Comparison of ENCODE assay signal across 14 mouse cellular contexts in the genomic region with DNA sequence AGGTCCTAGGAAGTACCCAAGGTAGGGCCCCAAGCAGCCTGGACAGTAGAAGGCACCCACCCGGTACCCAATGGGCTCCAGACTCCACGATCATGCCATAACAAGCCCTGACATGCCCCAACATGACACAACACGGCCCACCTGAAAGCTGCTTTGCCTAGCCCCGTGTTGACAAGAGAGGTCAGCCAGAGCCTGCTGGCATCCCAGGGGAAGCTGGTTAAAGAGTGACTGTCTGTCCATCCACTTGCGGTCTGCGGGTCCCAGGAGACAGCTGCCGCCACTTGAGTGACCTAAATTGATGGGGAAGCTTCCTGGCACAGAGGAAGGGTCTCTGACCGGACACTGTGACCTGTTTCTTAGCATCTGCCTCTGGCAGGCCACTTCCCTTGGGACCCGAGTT. TPM values are rescaled to one million over a fixed set of nuclear protein-coding genes. Genes with fewer than 3 reads are reported as not detected.
A peak's percentile ranks its signal among the peaks of the same experiment; 100 is the strongest.
DNase-seq lines count a peak whose midpoint lies in the region; ATAC-seq and TF ChIP-seq lines count a peak whose summit lies in the region.
"Had no signal": no experiment of that assay in that cellular context is flagged by ENCODE, and none has a peak within 500 bp of the region (broad histone marks: within the 10 kb centered on the region; RNA-seq: fewer than 3 reads in every experiment).

No protein-coding gene starts in this region.

- WGBS in kidney, adult 2 months = 50% methylated on average over 9 of the region's 9 CpGs
- WGBS in kidney, embryonic 14.5 days = 60% methylated on average over 9 of the region's 9 CpGs
- 67% methylated on average over 9 of the region's 9 CpGs for WGBS in stomach, embryonic 16.5 days
- WGBS in stomach, postnatal 0 days = 58% methylated on average over 9 of the region's 9 CpGs
- WGBS in embryonic facial prominence, embryonic 10.5 days = 55% methylated on average over 9 of the region's 9 CpGs
- 70% methylated on average over 9 of the region's 9 CpGs for WGBS in intestine, postnatal 0 days

- TF ChIP-seq POLR2A in kidney, adult 2 months (IDR thresholded peaks at IDR 0.05; ENCODE audit: low read depth, low read length) = no peak

- no peak overlapping the region for H3K4me2 ChIP-seq in kidney, embryonic 14.5 days (replicated peaks; ENCODE audit: low read depth, low read length)
- H3K4me2 ChIP-seq in stomach, embryonic 16.5 days (ENCODE audit: low read depth, low read length) = no peak overlapping the region
- H3K4me2 ChIP-seq in stomach, postnatal 0 days (replicated peaks; ENCODE audit: low read depth) = no peak overlapping the region
- no peak overlapping the region for H3K4me2 ChIP-seq in intestine, postnatal 0 days (replicated peaks; ENCODE audit: low read depth)
- H3K4me2 ChIP-seq: embryonic facial prominence, embryonic 12.5 days had no signal

- H3K9me3 ChIP-seq in kidney, embryonic 14.5 days (ENCODE audit: control insufficient read depth, low read length) = no peaks in the 10 kb centered on the region
- no peaks in the 10 kb centered on the region for H3K9me3 ChIP-seq in stomach, embryonic 16.5 days (replicated peaks; ENCODE audit: control insufficient read depth, low read length)
- no peaks in the 10 kb centered on the region for H3K9me3 ChIP-seq in stomach, postnatal 0 days (ENCODE audit: control insufficient read depth, low read length)
- no peaks in the 10 kb centered on the region for H3K9me3 ChIP-seq in embryonic facial prominence, embryonic 10.5 days
- H3K9me3 ChIP-seq in intestine, postnatal 0 days (ENCODE audit: control insufficient read depth) = no peaks in the 10 kb centered on the region
- H3K9me3 ChIP-seq: embryonic facial prominence, embryonic 12.5 days had no signal

- no peak overlapping the region for H3K4me3 ChIP-seq in kidney, adult 2 months (ENCODE audit: insufficient read depth, low read depth, low read length)
- no peak overlapping the region for H3K4me3 ChIP-seq in kidney, embryonic 14.5 days (ENCODE audit: low read length)
- H3K4me3 ChIP-seq in stomach, embryonic 16.5 days (replicated peaks; ENCODE audit: low read length) = no peak overlapping the region
- H3K4me3 ChIP-seq in stomach, postnatal 0 days (ENCODE audit: low read depth, low read length) = no peak overlapping the region
- no peak overlapping the region for H3K4me3 ChIP-seq in embryonic facial prominence, embryonic 10.5 days
- H3K4me3 ChIP-seq in intestine, postnatal 0 days (ENCODE audit: low read depth, low read length) = no peak overlapping the region
- H3K4me3 ChIP-seq: embryonic facial prominence, embryonic 12.5 days; heart, adult 2 months; layer of hippocampus, adult 2 months had no signal

- peak; percentile 70 for DNase-seq in kidney, adult 2 months
- DNase-seq in stomach, postnatal 0 days (ENCODE audit: low spot score) = no peak
- DNase-seq in embryonic facial prominence, embryonic 10.5 days (ENCODE audit: low spot score) = peak; percentile 34
- peak; percentile 60 for DNase-seq in retina, postnatal 1 day
- DNase-seq: adrenal gland, adult 8-10 months; cerebellum, adult 8-10 months; heart, postnatal 14 days; thymus, adult 18-20 months had no signal

- H3K27ac ChIP-seq in kidney, adult 2 months (ENCODE audit: insufficient read depth, low read depth, low read length) = no peak overlapping the region
- H3K27ac ChIP-seq in kidney, embryonic 14.5 days (ENCODE audit: low read depth, low read length) = no peak overlapping the region
- no peak overlapping the region for H3K27ac ChIP-seq in stomach, embryonic 16.5 days (ENCODE audit: low read length)
- no peak overlapping the region for H3K27ac ChIP-seq in stomach, postnatal 0 days (replicated peaks)
- H3K27ac ChIP-seq in embryonic facial prominence, embryonic 10.5 days (replicated peaks) = peak overlapping the region; percentile 77
- H3K27ac ChIP-seq in intestine, postnatal 0 days (ENCODE audit: low read depth, low read length) = no peak overlapping the region
- H3K27ac ChIP-seq: embryonic facial prominence, embryonic 12.5 days; heart, adult 2 months; layer of hippocampus, adult 2 months had no signal

- no peak for TF ChIP-seq EP300 in stomach, postnatal 0 days (optimal IDR thresholded peaks at IDR 0.05)

- no peaks in the 10 kb centered on the region for H3K36me3 ChIP-seq in kidney, adult 2 months (ENCODE audit: control insufficient read depth, insufficient read depth, low read length)
- no peaks in the 10 kb centered on the region for H3K36me3 ChIP-seq in kidney, embryonic 14.5 days (ENCODE audit: control insufficient read depth, insufficient read depth, low read length)
- no peaks in the 10 kb centered on the region; the same call in 1 of the 2 replicates for H3K36me3 ChIP-seq in stomach, embryonic 16.5 days (ENCODE audit: control insufficient read depth, insufficient read depth, low read length)
- H3K36me3 ChIP-seq in stomach, postnatal 0 days (ENCODE audit: control insufficient read depth, insufficient read depth, low read length) = no peaks in the 10 kb centered on the region
- H3K36me3 ChIP-seq in embryonic facial prominence, embryonic 10.5 days (replicated peaks) = peaks cover 24% of the 10 kb centered on the region
- peaks cover 5% of the 10 kb centered on the region; the same call in 1 of the 2 replicates for H3K36me3 ChIP-seq in intestine, postnatal 0 days (ENCODE audit: control insufficient read depth, insufficient read depth)
- H3K36me3 ChIP-seq: embryonic facial prominence, embryonic 12.5 days had no signal

- no peak overlapping the region for H3K9ac ChIP-seq in kidney, embryonic 14.5 days (ENCODE audit: low read depth, low read length)
- H3K9ac ChIP-seq in stomach, embryonic 16.5 days (ENCODE audit: low read length) = peak overlapping the region; percentile 17; the same call in 1 of the 2 replicates
- H3K9ac ChIP-seq in stomach, postnatal 0 days (ENCODE audit: low read length) = no peak overlapping the region
- no peak overlapping the region for H3K9ac ChIP-seq in intestine, postnatal 0 days (ENCODE audit: low read depth, low read length)
- H3K9ac ChIP-seq: embryonic facial prominence, embryonic 12.5 days had no signal

- H3K4me1 ChIP-seq in kidney, adult 2 months (ENCODE audit: control insufficient read depth, insufficient read depth, low read length) = peaks cover 6% of the 10 kb centered on the region
- H3K4me1 ChIP-seq in kidney, embryonic 14.5 days (ENCODE audit: control insufficient read depth, insufficient read depth, low read length) = peaks cover 10% of the 10 kb centered on the region
- peaks cover 18% of the 10 kb centered on the region for H3K4me1 ChIP-seq in stomach, embryonic 16.5 days (ENCODE audit: control insufficient read depth, insufficient read depth, low read length)
- no peaks in the 10 kb centered on the region for H3K4me1 ChIP-seq in stomach, postnatal 0 days (replicated peaks; ENCODE audit: control insufficient read depth, insufficient read depth)
- H3K4me1 ChIP-seq in embryonic facial prominence, embryonic 10.5 days = peaks cover 48% of the 10 kb centered on the region
- H3K4me1 ChIP-seq in intestine, postnatal 0 days (replicated peaks; ENCODE audit: control insufficient read depth, insufficient read depth, low read length) = no peaks in the 10 kb centered on the region

- no peak for ATAC-seq in kidney, embryonic 14.5 days (ENCODE audit: low FRiP score, low TSS enrichment)
- ATAC-seq in stomach, embryonic 16.5 days (ENCODE audit: insufficient read depth, low FRiP score) = no peak
- ATAC-seq in stomach, postnatal 0 days (ENCODE audit: low FRiP score, low TSS enrichment) = no peak
- no peak for ATAC-seq in intestine, postnatal 0 days

- TF ChIP-seq CTCF in kidney, adult 2 months (conservative IDR thresholded peaks at IDR 0.05; ENCODE audit: insufficient read depth, insufficient read length, low read depth, low read length) = no peak
- no peak for TF ChIP-seq CTCF in stomach, postnatal 0 days (IDR thresholded peaks at IDR 0.05; ENCODE audit: low read depth)
- no peak for TF ChIP-seq CTCF in intestine, postnatal 0 days (IDR thresholded peaks at IDR 0.05; ENCODE audit: low read depth)

- H3K27me3 ChIP-seq in kidney, adult 2 months (replicated peaks; ENCODE audit: control insufficient read depth, insufficient read depth, low read length) = no peaks in the 10 kb centered on the region
- no peaks in the 10 kb centered on the region for H3K27me3 ChIP-seq in kidney, embryonic 14.5 days (ENCODE audit: control insufficient read depth, insufficient read depth, low read length)
- no peaks in the 10 kb centered on the region for H3K27me3 ChIP-seq in stomach, embryonic 16.5 days (ENCODE audit: control insufficient read depth, insufficient read depth, low read length)
- H3K27me3 ChIP-seq in stomach, postnatal 0 days (ENCODE audit: control insufficient read depth, insufficient read depth, low read length) = no peaks in the 10 kb centered on the region
- H3K27me3 ChIP-seq in embryonic facial prominence, embryonic 10.5 days (replicated peaks; ENCODE audit: low read depth, poor library complexity, severe bottlenecking) = no peaks in the 10 kb centered on the region
- H3K27me3 ChIP-seq in intestine, postnatal 0 days (replicated peaks; ENCODE audit: control insufficient read depth, insufficient read depth, low read length) = no peaks in the 10 kb centered on the region
- H3K27me3 ChIP-seq: embryonic facial prominence, embryonic 12.5 days had no signal

RNA-seq across cellular contexts. Expression of gene Micall2, which starts 13.0 kb away (rescaled TPM):
- polyA plus RNA-seq in kidney, adult 2 months (2012; rRNA removed) = 3.3 and 3.4 TPM in 2 replicates
- polyA plus RNA-seq in kidney, embryonic 14.5 days (2014; fragmentation: Nextera tagmentation; extraction: Ambion mirVana) = 3.6 and 6.4 TPM in 2 replicates
- polyA plus RNA-seq in stomach, embryonic 16.5 days (2015; fragmentation: Nextera tagmentation; extraction: Ambion mirVana) = 9.3 and 9.5 TPM in 2 replicates
- polyA plus RNA-seq in stomach, postnatal 0 days (2015; fragmentation: Nextera tagmentation; extraction: Ambion mirVana) = 6.6 and 8.7 TPM in 2 replicates
- polyA plus RNA-seq in embryonic facial prominence, embryonic 10.5 days (2016; fragmentation: Nextera tagmentation; extraction: Ambion mirVana) = 8.6 and 10.5 TPM in 2 replicates
- 12.8 and 13.0 TPM in 2 replicates for polyA plus RNA-seq in intestine, postnatal 0 days (2015; fragmentation: Nextera tagmentation; extraction: Ambion mirVana)

RNA-seq across cellular contexts. Expression of gene Ints1, which starts 52.4 kb away (rescaled TPM):
- 40.1 and 42.2 TPM in 2 replicates for polyA plus RNA-seq in kidney, adult 2 months (2012; rRNA removed)
- polyA plus RNA-seq in kidney, embryonic 14.5 days (2014; fragmentation: Nextera tagmentation; extraction: Ambion mirVana) = 32.2 and 40.7 TPM in 2 replicates
- polyA plus RNA-seq in stomach, embryonic 16.5 days (2015; fragmentation: Nextera tagmentation; extraction: Ambion mirVana) = 20.2 and 21.0 TPM in 2 replicates
- 7.9 and 8.0 TPM in 2 replicates for polyA plus RNA-seq in stomach, postnatal 0 days (2015; fragmentation: Nextera tagmentation; extraction: Ambion mirVana)
- 42.6 and 44.4 TPM in 2 replicates for polyA plus RNA-seq in embryonic facial prominence, embryonic 10.5 days (2016; fragmentation: Nextera tagmentation; extraction: Ambion mirVana)
- polyA plus RNA-seq in intestine, postnatal 0 days (2015; fragmentation: Nextera tagmentation; extraction: Ambion mirVana) = 9.9 and 12.7 TPM in 2 replicates
